Mouse (Mus musculus) myocyte (in vitro differentiated cells): Measurements from ENCODE around the gene Mrs2.

Source experiments
- CEBPB ChIP-seq: IDR thresholded peaks from 2 replicates; pipeline ENCODE4 v1.6.1; 2011; ENCODE audit warnings: mild to moderate bottlenecking, moderate library complexity; ENCODE audit not compliant: poor library complexity, insufficient read depth, severe bottlenecking
- POLR2A ChIP-seq: IDR thresholded peaks from one replicate; pipeline ENCODE4 v1.6.1; 2011; ENCODE audit warnings: low read depth, mild to moderate bottlenecking, control low read depth, moderate library complexity; ENCODE audit not compliant: insufficient read length
- POLR2AphosphoS2 ChIP-seq: IDR thresholded peaks from one replicate; pipeline ENCODE4 v1.6.1; 2011; ENCODE audit warnings: low read depth, control low read depth; ENCODE audit not compliant: insufficient read length
- USF1 ChIP-seq: IDR thresholded peaks from one replicate; pipeline ENCODE4 v1.6.1; 2011; ENCODE audit warnings: low read depth, mild to moderate bottlenecking, control low read depth, moderate library complexity

GRCm38 (mm10) chr13:25026409-25027113 is 6.4 kb upstream of the Mrs2 start:
- TF ChIP-seq CEBPB (no peak), POLR2A (no peak), POLR2AphosphoS2 (no peak), USF1 (no peak)
